Mouse (Mus musculus): Measurements from ENCODE around the gene Tom1. TPM values are rescaled to one million over a fixed set of nuclear protein-coding genes. Genes with fewer than 3 reads are reported as not detected.
A peak's percentile ranks its signal among the peaks of the same experiment; 100 is the strongest.

Tom1 gene
- polyA plus RNA-seq, 1 experiment from 2014 or later = 33.9 TPM

DNA sequence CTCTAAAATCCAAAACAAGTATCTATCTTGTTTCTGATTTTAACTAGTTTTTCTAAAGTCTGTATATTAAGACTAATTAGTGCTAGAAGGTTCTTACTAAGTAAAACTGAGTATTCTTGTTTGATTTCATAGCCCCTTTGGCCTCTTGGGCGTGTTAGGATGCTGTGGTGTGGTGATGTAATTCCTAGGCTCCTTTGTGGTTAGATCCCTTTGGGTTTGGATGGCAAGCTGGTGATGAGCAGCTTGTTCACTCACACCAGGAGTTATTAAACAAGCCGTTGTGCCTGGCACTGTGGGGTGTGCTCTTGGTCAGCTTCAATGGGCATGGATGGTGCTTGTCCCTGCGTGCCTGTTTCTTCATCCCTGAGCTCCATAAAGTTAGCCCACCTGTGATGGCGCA, 19.8 kb downstream of the Tom1 start:
- Histone ChIP-seq H3K4me1 (no peaks in the 10 kb centered on the region), H3K27me3 (ENCODE audit: low read depth, poor library complexity, severe bottlenecking) (no peaks in the 10 kb centered on the region), H3K4me3 (no peak overlapping the region), H3K9me3 (replicated peaks) (no peaks in the 10 kb centered on the region), H3K36me3 (peaks cover 20% of the 10 kb centered on the region), H3K27ac (replicated peaks) (no peak overlapping the region)
- WGBS = 93% methylated on average over 4 of the region's 4 CpGs
- DNase-seq (ENCODE audit: low spot score) = no peak

DNA sequence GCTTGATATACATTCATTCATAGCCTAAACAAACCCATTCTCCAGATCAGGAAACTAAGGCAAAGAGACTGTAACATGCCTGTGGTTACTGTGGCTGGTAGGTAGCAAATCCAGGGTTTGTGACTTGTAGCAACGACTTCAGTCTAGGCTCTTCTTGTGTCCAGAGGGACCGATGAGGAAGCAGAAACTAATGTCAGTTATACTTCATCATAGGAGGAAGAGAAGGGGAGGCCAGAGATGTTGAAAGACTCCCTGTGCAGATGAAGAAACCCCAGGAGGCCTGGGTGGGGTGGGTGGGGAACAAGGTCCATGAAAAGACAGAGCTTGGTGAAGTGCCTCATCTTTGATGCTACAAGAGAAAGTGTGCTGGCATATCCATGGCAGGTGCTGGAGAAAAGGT, 22.2 kb downstream of the Tom1 start:
- Histone ChIP-seq H3K9me3 (replicated peaks) (no peaks in the 10 kb centered on the region), H3K36me3 (peaks cover 27% of the 10 kb centered on the region), H3K4me3 (no peak overlapping the region), H3K4me1 (no peaks in the 10 kb centered on the region), H3K27ac (replicated peaks) (no peak overlapping the region), H3K27me3 (ENCODE audit: low read depth, poor library complexity, severe bottlenecking) (no peaks in the 10 kb centered on the region)
- DNase-seq (ENCODE audit: low spot score) = no peak
- WGBS = 83% methylated on average over 2 of the region's 2 CpGs

DNA sequence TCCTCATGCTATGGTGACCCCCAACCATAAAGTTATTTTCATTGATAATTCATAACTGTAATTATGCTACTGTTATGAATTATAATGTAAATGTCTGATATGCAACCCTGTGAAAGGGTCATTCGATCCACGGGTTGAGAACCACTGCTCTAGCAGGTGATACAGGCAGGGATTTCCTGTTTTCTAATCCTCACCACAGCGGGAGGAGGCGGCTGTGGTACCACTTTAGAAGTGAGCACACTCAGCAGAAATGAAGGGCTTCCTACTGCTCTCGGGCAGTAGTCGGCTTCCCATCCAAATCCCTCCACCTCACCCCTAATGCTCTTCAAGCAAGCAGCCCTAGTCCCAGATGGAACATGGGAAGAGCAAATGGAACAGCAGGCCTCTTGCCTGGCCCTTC, 26.5 kb downstream of the Tom1 start:
- Histone ChIP-seq H3K4me1 (no peaks in the 10 kb centered on the region), H3K9me3 (replicated peaks) (no peaks in the 10 kb centered on the region), H3K36me3 (peaks cover 38% of the 10 kb centered on the region), H3K4me3 (no peak overlapping the region), H3K27me3 (ENCODE audit: low read depth, poor library complexity, severe bottlenecking) (no peaks in the 10 kb centered on the region), H3K27ac (replicated peaks) (no peak overlapping the region)
- DNase-seq (ENCODE audit: low spot score) = no peak
- 82% methylated on average over 6 of the region's 6 CpGs for WGBS

DNA sequence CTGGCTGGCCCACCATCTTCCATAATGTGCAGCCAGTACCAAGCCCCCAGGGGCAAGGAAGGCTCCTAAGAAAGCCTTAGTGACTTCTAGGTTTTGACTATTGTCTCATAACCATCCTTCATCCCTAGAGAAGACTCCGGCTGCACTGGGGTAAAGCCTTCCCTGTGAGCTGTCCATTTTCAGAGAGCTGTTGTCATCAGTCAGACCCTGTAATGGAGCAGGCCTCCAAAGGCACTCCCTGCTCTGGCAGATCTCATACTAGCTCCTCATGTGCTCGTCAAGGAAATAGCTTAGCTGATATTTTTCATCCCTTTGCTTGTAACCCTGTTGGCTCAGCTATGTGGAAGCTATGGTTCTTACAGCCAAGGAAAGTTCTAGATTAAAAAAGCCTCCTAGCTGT, 27.3 kb downstream of the Tom1 start:
- 89% methylated on average over 2 of the region's 2 CpGs for WGBS
- H3K9me3 ChIP-seq (replicated peaks) = no peaks in the 10 kb centered on the region
- DNase-seq (ENCODE audit: low spot score) = no peak
- H3K27ac ChIP-seq (replicated peaks) = no peak overlapping the region
- H3K27me3 ChIP-seq (ENCODE audit: low read depth, poor library complexity, severe bottlenecking) = no peaks in the 10 kb centered on the region
- no peak overlapping the region for H3K4me3 ChIP-seq
- H3K36me3 ChIP-seq = peaks cover 44% of the 10 kb centered on the region
- no peaks in the 10 kb centered on the region for H3K4me1 ChIP-seq

DNA sequence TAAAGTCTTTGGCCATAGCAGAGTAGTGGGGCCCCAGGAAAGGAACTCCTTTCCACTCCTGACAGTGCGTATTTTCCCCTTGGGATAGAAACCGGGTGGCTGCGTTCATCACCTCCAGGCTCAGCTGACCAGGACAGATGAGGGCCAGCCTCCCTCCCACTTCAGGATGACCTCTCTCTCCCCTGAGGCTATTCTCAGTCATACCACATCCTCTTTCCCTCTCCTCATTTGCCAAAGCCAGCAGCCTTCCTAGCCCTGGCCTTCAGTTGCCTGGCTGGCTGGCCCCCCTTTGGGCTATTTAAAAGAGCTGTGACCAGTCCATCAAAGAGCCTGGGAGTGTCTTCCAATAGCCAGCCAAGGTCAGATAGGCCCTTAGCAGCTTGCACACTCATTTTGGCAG, 29.8 kb downstream of the Tom1 start:
- H3K9me3 ChIP-seq (replicated peaks) = no peaks in the 10 kb centered on the region
- no peaks in the 10 kb centered on the region for H3K27me3 ChIP-seq (ENCODE audit: low read depth, poor library complexity, severe bottlenecking)
- H3K27ac ChIP-seq (replicated peaks) = no peak overlapping the region
- DNase-seq (ENCODE audit: low spot score) = no peak
- 82% methylated on average over 3 of the region's 3 CpGs for WGBS
- no peak overlapping the region for H3K4me3 ChIP-seq
- H3K36me3 ChIP-seq = peaks cover 37% of the 10 kb centered on the region
- no peaks in the 10 kb centered on the region for H3K4me1 ChIP-seq

DNA sequence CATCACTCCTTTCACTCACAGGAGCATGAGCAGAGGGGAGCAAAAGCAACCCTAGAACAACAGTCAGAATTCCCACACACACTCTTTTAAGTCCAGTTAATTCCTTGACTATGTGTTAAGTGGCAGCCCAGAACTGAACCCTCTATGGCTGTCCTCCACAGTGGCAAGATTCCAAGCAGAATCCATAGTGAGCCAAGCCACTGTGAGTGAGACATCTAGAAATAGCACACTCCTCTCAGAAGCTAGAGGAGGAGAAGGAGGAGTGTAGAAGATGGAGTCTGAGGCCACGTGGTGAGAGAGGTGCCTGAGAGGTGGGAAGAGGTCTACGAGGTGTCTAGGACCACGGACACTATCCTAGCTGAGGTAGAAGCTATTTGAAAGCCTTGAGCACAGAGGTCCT, 31.3 kb downstream of the Tom1 start:
- 86% methylated on average over 3 of the region's 3 CpGs for WGBS
- no peak for DNase-seq (ENCODE audit: low spot score)
- Histone ChIP-seq H3K27ac (replicated peaks) (no peak overlapping the region), H3K4me1 (no peaks in the 10 kb centered on the region), H3K4me3 (no peak overlapping the region), H3K9me3 (replicated peaks) (no peaks in the 10 kb centered on the region), H3K36me3 (peaks cover 29% of the 10 kb centered on the region), H3K27me3 (ENCODE audit: low read depth, poor library complexity, severe bottlenecking) (no peaks in the 10 kb centered on the region)

DNA sequence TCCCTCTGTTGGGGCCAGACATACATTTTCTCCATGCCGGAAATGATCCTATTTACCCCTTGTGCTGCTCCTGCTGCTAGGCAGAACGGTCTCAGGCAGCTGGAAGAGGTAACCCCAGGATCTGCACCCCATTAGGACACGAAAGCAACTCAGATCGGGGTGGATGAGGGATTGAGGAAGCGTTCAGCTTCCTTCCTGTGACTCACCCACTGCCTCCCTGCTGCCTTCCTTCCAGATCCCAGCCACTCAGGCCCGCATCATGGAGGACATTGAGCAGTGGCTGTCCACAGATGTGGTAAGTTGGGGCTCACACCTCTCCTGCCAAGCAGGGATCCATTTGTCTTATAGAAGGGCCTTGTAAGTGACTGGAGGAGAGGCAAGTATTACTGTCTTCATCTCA, 33.8 kb downstream of the Tom1 start:
- H3K4me3 ChIP-seq = no peak overlapping the region
- no peaks in the 10 kb centered on the region for H3K27me3 ChIP-seq (ENCODE audit: low read depth, poor library complexity, severe bottlenecking)
- H3K4me1 ChIP-seq = no peaks in the 10 kb centered on the region
- H3K9me3 ChIP-seq (replicated peaks) = no peaks in the 10 kb centered on the region
- peaks cover 29% of the 10 kb centered on the region for H3K36me3 ChIP-seq
- DNase-seq (ENCODE audit: low spot score) = no peak
- no peak overlapping the region for H3K27ac ChIP-seq (replicated peaks)
- 86% methylated on average over 6 of the region's 6 CpGs for WGBS

DNA sequence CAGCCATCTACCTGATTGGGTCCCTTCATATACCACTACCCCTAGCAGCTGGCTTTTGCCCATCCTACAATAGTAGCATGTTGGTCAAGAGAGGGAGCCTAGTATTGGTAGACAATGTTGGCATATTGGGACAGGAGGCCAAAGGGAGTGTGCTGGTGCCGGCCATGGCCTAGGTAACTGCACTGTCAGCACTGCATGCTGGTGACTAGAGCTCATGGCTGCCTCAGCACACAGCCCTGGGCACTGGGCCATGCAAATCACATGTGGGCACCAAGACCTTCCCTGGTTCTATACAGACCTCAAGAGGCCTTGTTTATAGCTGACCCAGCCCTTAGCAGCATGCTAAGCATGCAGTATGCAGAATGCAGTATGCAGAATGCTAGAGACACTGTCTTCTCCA, 36.8 kb downstream of the Tom1 start:
- 94% methylated on average over 1 of the region's 1 CpGs for WGBS

DNA sequence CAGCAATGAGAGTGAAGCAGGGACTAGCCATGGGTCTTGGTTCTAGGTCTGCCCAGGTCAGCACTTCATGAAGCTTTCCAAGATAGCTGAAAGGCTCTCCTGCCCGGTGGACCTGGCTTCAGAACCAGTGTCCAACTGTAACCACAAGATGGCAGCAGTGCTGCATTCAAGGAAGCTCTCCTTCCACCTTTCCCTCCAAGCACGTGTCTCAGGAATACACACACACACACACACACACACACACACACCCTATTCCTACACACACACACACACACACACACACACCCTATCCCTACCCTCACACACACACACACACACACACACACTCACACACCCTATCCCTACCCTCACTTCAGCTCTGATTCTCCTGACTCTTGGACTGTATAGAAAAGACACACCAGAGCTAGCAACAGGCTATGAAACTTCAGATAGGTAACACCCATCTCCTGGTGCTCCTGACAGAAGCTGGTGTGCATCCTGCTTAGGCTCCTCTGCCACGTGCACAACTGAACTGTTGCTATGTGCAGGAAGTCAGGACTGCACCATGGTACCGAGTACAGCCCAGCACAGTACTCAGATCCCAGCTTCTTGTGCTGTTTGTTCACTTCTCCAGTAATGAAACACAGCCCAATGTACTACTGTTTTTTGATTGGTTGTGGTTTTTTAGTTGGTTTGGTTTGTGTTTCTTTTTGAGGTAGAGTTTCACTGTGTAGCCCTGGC, 38.3 kb downstream of the Tom1 start:
- Histone ChIP-seq H3K4me1 (no peaks in the 10 kb centered on the region), H3K36me3 (0 out of 2 replicates have a peak, but pooled peaks cover 9% of the 10 kb centered on the region), H3K27me3 (ENCODE audit: low read depth, poor library complexity, severe bottlenecking) (no peaks in the 10 kb centered on the region), H3K9me3 (replicated peaks) (no peaks in the 10 kb centered on the region), H3K27ac (replicated peaks) (no peak overlapping the region), H3K4me3 (no peak overlapping the region)
- 28% methylated on average over 4 of the region's 4 CpGs for WGBS
- peak; percentile 80 for DNase-seq (ENCODE audit: low spot score)

More for the DNA sequence above, 36.8 kb downstream of the Tom1 start:
- H3K27ac ChIP-seq (replicated peaks) = no peak overlapping the region
- peaks cover 13% of the 10 kb centered on the region for H3K36me3 ChIP-seq
- no peaks in the 10 kb centered on the region for H3K4me1 ChIP-seq
- no peaks in the 10 kb centered on the region for H3K9me3 ChIP-seq (replicated peaks)
- H3K27me3 ChIP-seq (ENCODE audit: low read depth, poor library complexity, severe bottlenecking) = no peaks in the 10 kb centered on the region
- no peak for DNase-seq (ENCODE audit: low spot score)
- no peak overlapping the region for H3K4me3 ChIP-seq

DNA sequence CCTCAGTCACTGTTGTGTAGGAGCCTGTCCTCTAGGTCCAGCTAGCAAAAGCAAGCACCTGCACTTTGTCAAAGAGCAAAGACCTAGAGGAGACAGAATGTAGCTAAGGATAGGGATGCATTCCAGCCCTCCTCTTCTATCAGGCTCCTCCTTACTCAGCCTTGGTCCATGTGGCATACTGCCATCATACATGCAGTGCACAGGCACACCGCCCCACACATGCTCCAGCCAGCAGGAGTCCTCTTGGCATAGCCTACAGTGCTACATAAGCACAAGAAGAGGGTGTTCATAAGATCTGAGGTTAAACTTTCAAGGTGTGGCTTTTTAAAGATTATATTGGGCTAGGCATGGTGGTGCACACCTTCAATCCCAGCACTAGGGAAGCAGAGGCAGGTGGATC, 41.4 kb downstream of the Tom1 start:
- 88% methylated on average over 1 of the region's 1 CpGs for WGBS
- Histone ChIP-seq H3K27ac (replicated peaks) (no peak overlapping the region), H3K27me3 (ENCODE audit: low read depth, poor library complexity, severe bottlenecking) (no peaks in the 10 kb centered on the region), H3K36me3 (no peaks in the 10 kb centered on the region), H3K4me1 (no peaks in the 10 kb centered on the region), H3K9me3 (replicated peaks) (no peaks in the 10 kb centered on the region), H3K4me3 (no peak overlapping the region)
- no peak for DNase-seq (ENCODE audit: low spot score)

DNA sequence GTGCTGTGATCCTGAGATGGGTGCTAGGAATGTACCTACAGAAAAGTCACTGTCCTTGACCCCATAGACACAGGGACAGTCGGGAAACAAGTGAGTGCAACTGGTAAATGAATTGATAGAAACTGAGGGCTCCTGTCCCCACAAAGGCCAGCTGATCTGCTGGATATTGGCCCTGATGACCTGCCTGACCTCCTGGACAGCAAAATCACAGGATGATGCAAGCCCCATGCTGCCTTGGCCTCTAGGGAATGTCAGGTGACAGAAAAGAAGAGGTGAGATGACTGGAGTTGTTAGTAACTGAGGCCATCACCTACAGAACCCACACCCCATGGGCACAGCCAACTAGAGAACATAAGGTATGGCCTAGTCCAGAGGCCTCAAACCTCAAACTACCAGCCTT, 44.7 kb downstream of the Tom1 start:
- no peak for DNase-seq (ENCODE audit: low spot score)
- H3K9me3 ChIP-seq (replicated peaks) = no peaks in the 10 kb centered on the region
- H3K27me3 ChIP-seq (ENCODE audit: low read depth, poor library complexity, severe bottlenecking) = no peaks in the 10 kb centered on the region
- WGBS = 93% methylated on average over 1 of the region's 1 CpGs
- H3K4me3 ChIP-seq = no peak overlapping the region
- no peaks in the 10 kb centered on the region for H3K36me3 ChIP-seq
- H3K4me1 ChIP-seq = peaks cover under 1% of the 10 kb centered on the region
- no peak overlapping the region for H3K27ac ChIP-seq (replicated peaks)

DNA sequence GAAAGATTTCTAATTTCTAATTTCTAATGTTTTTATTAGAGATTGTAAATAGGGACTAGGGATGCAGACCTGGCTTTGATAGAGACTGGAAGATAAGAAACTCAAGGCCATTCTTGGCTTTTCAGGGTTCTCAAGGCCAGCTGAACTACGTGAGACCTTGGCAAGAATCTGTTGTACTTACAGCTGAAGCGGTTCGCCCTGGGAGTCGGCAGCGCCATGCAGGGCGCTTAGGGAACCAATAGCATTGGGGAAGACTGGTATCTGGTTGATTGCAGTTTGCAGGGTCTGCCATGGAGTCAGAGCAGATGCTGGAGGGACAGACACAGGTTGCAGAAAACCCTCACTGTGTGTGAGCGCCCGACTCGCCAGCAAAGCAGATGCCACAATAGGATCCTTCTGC, 45.3 kb downstream of the Tom1 start:
- H3K4me3 ChIP-seq = no peak overlapping the region
- DNase-seq (ENCODE audit: low spot score) = no peak
- H3K27me3 ChIP-seq (ENCODE audit: low read depth, poor library complexity, severe bottlenecking) = no peaks in the 10 kb centered on the region
- no peaks in the 10 kb centered on the region for H3K36me3 ChIP-seq
- no peak overlapping the region for H3K27ac ChIP-seq (replicated peaks)
- peaks cover 7% of the 10 kb centered on the region for H3K4me1 ChIP-seq
- no peaks in the 10 kb centered on the region for H3K9me3 ChIP-seq (replicated peaks)
- 93% methylated on average over 9 of the region's 9 CpGs for WGBS

DNA sequence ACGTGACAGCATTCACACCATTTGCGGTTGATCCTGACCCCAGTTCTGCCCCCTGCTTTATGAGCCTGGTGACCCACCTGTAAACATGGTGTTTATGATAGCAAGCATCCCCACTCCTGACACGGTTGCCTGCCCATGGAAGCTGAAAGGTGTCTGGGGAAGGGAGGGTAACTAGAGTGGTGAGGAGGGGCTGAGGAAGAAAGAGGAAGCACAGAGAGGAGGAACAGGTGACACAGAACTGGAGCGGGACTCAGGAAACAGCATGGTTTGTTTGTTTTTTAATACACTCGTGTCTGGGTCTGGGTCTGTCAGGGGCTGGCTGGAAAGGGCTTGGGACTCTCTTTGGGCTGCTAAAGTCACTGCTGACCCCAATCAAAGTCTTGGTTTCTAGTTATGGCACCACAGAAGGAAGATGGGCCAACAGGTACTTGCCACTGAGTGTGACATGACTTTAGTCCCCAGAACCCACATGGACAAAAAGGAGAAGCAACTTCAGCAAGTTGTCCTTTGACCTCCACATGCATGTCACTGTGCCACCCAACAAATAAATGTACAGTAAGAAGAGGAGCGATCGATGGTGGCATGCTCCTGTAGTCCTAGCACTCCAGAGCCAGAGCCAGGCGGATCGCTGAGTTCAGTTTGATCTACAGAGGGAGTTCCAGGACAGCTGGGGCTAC, 48.0 kb downstream of the Tom1 start:
- H3K36me3 ChIP-seq = no peaks in the 10 kb centered on the region
- H3K4me1 ChIP-seq = peaks cover 11% of the 10 kb centered on the region
- no peak overlapping the region for H3K27ac ChIP-seq (replicated peaks)
- H3K4me3 ChIP-seq = no peak overlapping the region
- no peaks in the 10 kb centered on the region for H3K27me3 ChIP-seq (ENCODE audit: low read depth, poor library complexity, severe bottlenecking)
- DNase-seq (ENCODE audit: low spot score) = no peak
- H3K9me3 ChIP-seq (replicated peaks) = no peaks in the 10 kb centered on the region
- 82% methylated on average over 9 of the region's 9 CpGs for WGBS
